Mouse (Mus musculus): ENCODE measurements at regions not wholly inside any gene's neighbourhood (a gene's known extent, or its start where the extent isn't known, plus 50 kb on each side); places are given as distances from the start of the nearest gene placed in this dataset.

GRCm38 (mm10) chr5:28012496-28012895, 58.7 kb upstream of the Insig1 start:
- TF ChIP-seq ZC3H11A (IDR thresholded peaks at IDR 0.05; ENCODE audit: borderline replicate concordance, low read depth, low read length) (no peak), CHD2 (IDR thresholded peaks at IDR 0.05; ENCODE audit: low read depth, low read length) (no peak), HCFC1 (IDR thresholded peaks at IDR 0.05; ENCODE audit: borderline replicate concordance, insufficient read depth, low read length) (no peak), ZNF384 (IDR thresholded peaks at IDR 0.05; ENCODE audit: low read depth, low read length) (no peak), MAFK (IDR thresholded peaks at IDR 0.05; ENCODE audit: insufficient read depth, low read depth, low read length) (no peak)

All from ES-E14 (cell line).